Mouse (Mus musculus) C2C12 (cell line): Measurements from ENCODE around the gene Zar1l. TPM values are rescaled to one million over a fixed set of nuclear protein-coding genes. Genes with fewer than 3 reads are reported as not detected.

Experiments used
- H3K27me3 ChIP-seq: one replicate; pipeline ENCODE4 v1.6.1; 2011; ENCODE audit not compliant: control insufficient read depth, insufficient read depth, insufficient read length
- H3K36me3 ChIP-seq: one replicate; pipeline ENCODE4 v1.6.1; 2011; ENCODE audit not compliant: control insufficient read depth, insufficient read depth
- H3K4me3 ChIP-seq: one replicate; pipeline ENCODE4 v1.5.1; 2011; ENCODE audit warnings: mild to moderate bottlenecking, control low read depth; ENCODE audit not compliant: poor library complexity, insufficient read depth, severe bottlenecking
- H3K79me2 ChIP-seq: one replicate; pipeline ENCODE4 v1.6.1; 2011; ENCODE audit not compliant: control insufficient read depth, insufficient read depth
- H3K79me3 ChIP-seq: one replicate; pipeline ENCODE4 v1.6.1; 2011; ENCODE audit warnings: low read depth, control low read depth
- H3ac ChIP-seq: one replicate; pipeline ENCODE3; 2011; ENCODE audit warnings: low read depth; ENCODE audit not compliant: control insufficient read depth, insufficient read length
- CEBPB ChIP-seq: IDR thresholded peaks from one replicate; pipeline ENCODE4 v1.6.1; 2011; ENCODE audit warnings: low read depth, mild to moderate bottlenecking, control low read depth, moderate library complexity
- CTCF ChIP-seq: IDR thresholded peaks from one replicate; pipeline ENCODE4 v1.5.1; 2011; ENCODE audit not compliant: control insufficient read depth, insufficient read depth, insufficient read length
- FOSL1 ChIP-seq: IDR thresholded peaks from one replicate; pipeline ENCODE4 v1.8.0; 2011; ENCODE audit warnings: mild to moderate bottlenecking, low read length; ENCODE audit not compliant: poor library complexity, insufficient read depth, severe bottlenecking
- MAX ChIP-seq: IDR thresholded peaks from one replicate; pipeline ENCODE4 v1.6.1; 2011; ENCODE audit warnings: mild to moderate bottlenecking, control low read depth
- MYOD1 ChIP-seq: IDR thresholded peaks from one replicate; pipeline ENCODE4 v1.6.1; 2011; ENCODE audit warnings: low read depth; ENCODE audit not compliant: control insufficient read depth, insufficient read length
- MYOG ChIP-seq: IDR thresholded peaks from one replicate; pipeline ENCODE4 v1.6.1; 2011; ENCODE audit not compliant: control insufficient read depth, insufficient read length; ENCODE audit errors: extremely low read depth
- USF1 ChIP-seq: IDR thresholded peaks from one replicate; pipeline ENCODE4 v1.6.1; 2011; ENCODE audit warnings: low read depth, mild to moderate bottlenecking, control low read depth, moderate library complexity
- long read RNA-seq, 2 experiments: library from polyadenylated mRNA; unstranded; transcript quantifications; one replicate each; pipeline ENCODE4 v2.0.0; 2019 to 2020
- polyA plus RNA-seq: library from polyadenylated mRNA; unstranded; fragments of >200 nt; fragmentation: generic; extraction: Trizol; gene quantifications from one replicate; pipeline ENCODE4 v1.2.1, GENCODE M21; 2012; ENCODE audit warnings: missing spikeins

Gene Zar1l
- not detected for polyA plus RNA-seq
- long read RNA-seq, experiment 1 = 0 reads
- long read RNA-seq, experiment 2 = 0 reads

DNA sequence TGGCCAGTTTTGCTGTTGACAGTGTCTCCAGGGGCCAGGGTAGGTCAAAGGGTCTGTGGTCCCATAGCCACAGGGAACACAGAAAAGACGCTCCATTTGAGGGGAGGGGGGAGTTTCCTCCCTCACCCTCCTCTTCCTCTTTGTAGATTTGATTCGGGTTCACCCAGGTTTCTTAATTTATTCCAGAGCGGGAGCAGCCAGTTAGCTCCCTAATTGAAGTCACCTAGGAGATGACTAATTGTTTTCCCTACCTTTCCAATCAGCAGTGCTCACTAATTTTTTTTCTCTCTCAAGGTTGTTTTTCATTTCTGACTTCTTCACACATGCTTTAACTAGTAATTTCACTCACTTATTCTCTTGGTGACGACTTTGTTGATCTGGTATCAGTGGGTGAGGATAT lies at the start of gene Zar1l:
Zar1l (minus strand) TSS at position 101 of the 400 bp plus-strand sequence.
- no peak within 1 kb of the TSS for H3K4me3 ChIP-seq
- peaks cover 14% of the 10 kb centered on the region for H3K27me3 ChIP-seq
- no peaks in the 10 kb centered on the region for H3K79me3 ChIP-seq
- no peaks in the 10 kb centered on the region for H3K79me2 ChIP-seq
- no peaks in the 10 kb centered on the region for H3K36me3 ChIP-seq
- TF ChIP-seq CTCF (no peak), FOSL1 (no peak), MYOG (no peak), USF1 (no peak), MAX (no peak), CEBPB (no peak), MYOD1 (no peak)
- H3ac ChIP-seq = peak within 1 kb of the TSS; percentile 6

DNA sequence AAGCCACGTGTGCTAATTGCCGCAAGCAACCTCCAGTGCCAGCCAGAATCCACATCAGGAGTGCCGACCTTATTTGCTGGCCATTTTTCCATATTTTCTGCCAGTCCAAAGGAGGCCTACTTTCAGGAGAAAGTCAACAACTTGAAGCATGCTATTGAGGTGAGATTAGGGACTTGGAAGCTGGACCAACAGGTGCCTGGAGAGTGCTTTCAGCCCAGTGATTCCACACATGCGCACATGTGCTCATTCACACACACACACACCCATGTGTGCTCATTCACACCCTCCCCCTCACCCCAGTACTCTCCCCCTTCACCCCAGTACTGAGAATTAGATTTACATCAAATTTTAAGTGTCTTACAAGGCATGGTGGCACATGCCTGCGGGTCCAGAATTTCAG lies 49.0 kb upstream of the Zar1l start:
- H3K4me3 ChIP-seq = no peak overlapping the region
- no peak overlapping the region for H3ac ChIP-seq
- H3K27me3 ChIP-seq = no peaks in the 10 kb centered on the region
- H3K79me2 ChIP-seq = no peaks in the 10 kb centered on the region
- no peaks in the 10 kb centered on the region for H3K79me3 ChIP-seq
- peaks cover 25% of the 10 kb centered on the region for H3K36me3 ChIP-seq
- TF ChIP-seq USF1 (no peak), FOSL1 (no peak), CEBPB (no peak), CTCF (no peak), MAX (no peak), MYOD1 (no peak), MYOG (no peak)

DNA sequence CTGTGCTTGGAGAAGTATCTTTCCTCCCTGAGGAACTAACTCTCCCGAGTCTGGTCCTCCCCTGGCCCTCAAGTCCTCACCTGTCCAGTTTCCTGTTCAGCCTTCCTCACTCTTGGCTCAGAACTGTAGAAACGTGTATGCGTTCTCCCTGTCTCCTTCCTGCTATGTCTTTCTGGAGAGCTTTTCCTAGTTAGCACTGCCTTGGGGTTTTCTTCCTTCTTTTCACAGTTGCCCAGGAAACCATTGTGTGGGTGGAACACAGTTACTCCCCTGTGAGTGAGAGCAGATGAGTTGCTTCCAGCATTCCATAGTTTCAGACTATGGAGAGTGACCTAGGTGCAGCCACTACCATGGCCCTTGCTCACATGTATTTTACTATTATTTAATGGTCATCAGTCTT lies 48.3 kb upstream of the Zar1l start:
- Histone ChIP-seq H3K79me3 (no peaks in the 10 kb centered on the region), H3K4me3 (no peak overlapping the region), H3ac (no peak overlapping the region), H3K36me3 (peaks cover 30% of the 10 kb centered on the region), H3K79me2 (no peaks in the 10 kb centered on the region), H3K27me3 (no peaks in the 10 kb centered on the region)
- TF ChIP-seq FOSL1 = no peak
- no peak for TF ChIP-seq MYOD1
- TF ChIP-seq MYOG = no peak
- no peak for TF ChIP-seq CEBPB
- no peak for TF ChIP-seq USF1
- no peak for TF ChIP-seq MAX
- no peak for TF ChIP-seq CTCF

DNA sequence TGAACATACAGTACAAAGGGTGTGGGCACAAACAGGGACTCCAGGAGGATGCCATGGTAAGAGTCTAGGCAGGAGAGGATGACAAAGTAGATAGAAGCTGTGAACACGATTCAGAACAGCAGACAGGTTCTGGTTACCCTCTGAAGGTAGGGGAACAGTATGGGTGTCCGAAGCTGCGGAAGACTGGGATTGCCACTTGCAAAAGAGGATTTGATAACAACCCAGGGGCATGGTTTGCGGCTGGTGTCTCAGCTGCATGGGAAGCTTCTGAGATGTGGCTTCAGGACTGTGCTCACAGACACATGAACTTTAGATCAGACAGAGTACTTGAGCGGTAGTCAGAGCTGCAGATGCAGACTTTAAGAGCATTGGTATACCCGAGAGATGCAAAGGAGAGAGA lies 46.5 kb upstream of the Zar1l start:
- Histone ChIP-seq H3K79me2 (no peaks in the 10 kb centered on the region), H3K79me3 (no peaks in the 10 kb centered on the region), H3K27me3 (no peaks in the 10 kb centered on the region), H3ac (no peak overlapping the region), H3K4me3 (no peak overlapping the region), H3K36me3 (peaks cover 33% of the 10 kb centered on the region)
- TF ChIP-seq CEBPB = no peak
- TF ChIP-seq FOSL1 = no peak
- TF ChIP-seq MAX = no peak
- no peak for TF ChIP-seq MYOD1
- no peak for TF ChIP-seq CTCF
- no peak for TF ChIP-seq MYOG
- no peak for TF ChIP-seq USF1

DNA sequence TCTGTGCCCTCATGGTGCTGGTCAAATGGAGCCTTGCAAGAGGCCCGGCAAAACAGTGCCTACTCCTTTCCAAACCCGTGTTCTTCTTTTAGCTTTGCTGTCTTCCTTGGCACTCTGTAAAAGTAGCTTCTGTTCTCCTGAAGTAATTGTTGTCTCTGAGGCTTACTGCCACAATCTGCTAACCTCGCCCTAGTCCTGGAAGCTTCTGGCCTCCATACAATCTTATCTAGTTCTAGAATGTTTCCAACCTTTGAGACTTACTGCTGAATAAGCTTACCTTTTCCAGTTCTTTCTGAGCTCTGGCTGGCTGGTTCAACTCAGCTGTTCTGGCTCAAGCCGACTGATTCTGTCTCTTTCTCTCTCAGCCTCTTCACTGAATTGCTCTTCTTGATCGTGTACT lies 43.8 kb upstream of the Zar1l start:
- no peaks in the 10 kb centered on the region for H3K79me3 ChIP-seq
- no peak overlapping the region for H3K4me3 ChIP-seq
- TF ChIP-seq CEBPB = no peak
- no peak for TF ChIP-seq MYOG
- TF ChIP-seq USF1 = no peak
- TF ChIP-seq CTCF = no peak
- TF ChIP-seq FOSL1 = no peak
- TF ChIP-seq MAX = no peak
- TF ChIP-seq MYOD1 = no peak
- H3ac ChIP-seq = no peak overlapping the region
- peaks cover 31% of the 10 kb centered on the region for H3K36me3 ChIP-seq
- H3K79me2 ChIP-seq = no peaks in the 10 kb centered on the region
- no peaks in the 10 kb centered on the region for H3K27me3 ChIP-seq

DNA sequence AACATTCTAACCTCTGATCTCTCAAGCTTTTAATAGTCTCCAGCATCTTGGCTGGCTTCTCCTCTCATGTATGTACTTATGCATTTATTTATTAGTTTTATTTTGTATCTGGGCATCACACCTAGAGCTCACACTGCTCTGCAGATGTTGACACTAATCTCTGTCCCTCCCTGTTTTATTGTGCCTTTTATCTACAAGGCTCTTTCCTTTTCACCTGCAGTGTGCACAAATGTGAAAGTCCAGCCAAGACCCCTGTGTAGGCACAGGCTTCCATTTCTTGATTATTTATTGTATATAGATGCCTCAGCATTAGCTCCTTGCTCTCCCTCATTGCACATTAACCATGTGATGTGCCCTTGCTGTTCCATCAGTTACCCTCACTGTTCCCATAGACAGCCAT lies 43.4 kb upstream of the Zar1l start:
- no peak overlapping the region for H3K4me3 ChIP-seq
- no peaks in the 10 kb centered on the region for H3K79me3 ChIP-seq
- no peak overlapping the region for H3ac ChIP-seq
- peaks cover 29% of the 10 kb centered on the region for H3K36me3 ChIP-seq
- H3K79me2 ChIP-seq = no peaks in the 10 kb centered on the region
- H3K27me3 ChIP-seq = no peaks in the 10 kb centered on the region
- no peak for TF ChIP-seq MAX
- TF ChIP-seq CEBPB = no peak
- TF ChIP-seq MYOG = no peak
- no peak for TF ChIP-seq USF1
- no peak for TF ChIP-seq MYOD1
- no peak for TF ChIP-seq CTCF
- TF ChIP-seq FOSL1 = no peak
